Mouse (Mus musculus): ENCODE data around the gene Gm34653. TPM values are rescaled to one million over a fixed set of nuclear protein-coding genes. Genes with fewer than 3 reads are reported as not detected.

Gm34653 gene
- 0.08 TPM in 1 of 2 replicates, not detected in the other for polyA plus RNA-seq (2015; fragmentation: Nextera tagmentation; extraction: Ambion mirVana)

DNA sequence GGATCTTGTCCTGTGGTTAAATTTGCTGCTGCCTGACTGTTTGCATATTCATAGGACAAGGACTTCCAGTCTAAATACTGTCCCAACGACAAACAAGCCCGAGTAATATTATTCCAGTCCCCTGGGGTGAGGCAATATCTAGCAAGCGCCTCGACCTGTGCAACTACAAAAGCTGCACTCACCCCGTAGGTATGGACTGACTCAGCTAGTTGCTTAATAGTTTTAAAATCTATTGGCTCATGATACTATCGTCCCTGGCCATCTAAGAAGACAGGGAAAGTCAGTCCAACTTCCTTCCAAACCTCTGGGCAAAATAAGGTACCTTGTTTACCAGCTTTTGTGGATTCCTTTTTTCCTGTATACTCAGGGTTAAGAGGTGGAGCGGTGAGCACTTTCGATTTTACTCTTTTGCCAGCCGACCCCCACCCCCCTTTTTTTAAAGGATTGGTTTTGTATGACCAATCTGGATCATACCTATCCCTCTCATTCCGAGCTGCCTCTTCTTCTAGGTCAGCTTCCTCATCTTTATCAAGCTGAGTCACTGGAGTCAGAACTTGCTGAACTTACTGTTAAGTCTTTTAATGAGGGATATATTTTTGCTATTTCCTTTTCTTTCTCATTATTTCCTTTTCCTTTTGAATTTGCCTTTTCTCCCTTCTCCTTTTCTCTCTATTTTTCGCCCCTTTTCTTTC is at the start of gene Gm34653:
Gene Gm34653, plus strand, starts transcription at position 242 of the 692 bp plus-strand sequence.

DNA sequence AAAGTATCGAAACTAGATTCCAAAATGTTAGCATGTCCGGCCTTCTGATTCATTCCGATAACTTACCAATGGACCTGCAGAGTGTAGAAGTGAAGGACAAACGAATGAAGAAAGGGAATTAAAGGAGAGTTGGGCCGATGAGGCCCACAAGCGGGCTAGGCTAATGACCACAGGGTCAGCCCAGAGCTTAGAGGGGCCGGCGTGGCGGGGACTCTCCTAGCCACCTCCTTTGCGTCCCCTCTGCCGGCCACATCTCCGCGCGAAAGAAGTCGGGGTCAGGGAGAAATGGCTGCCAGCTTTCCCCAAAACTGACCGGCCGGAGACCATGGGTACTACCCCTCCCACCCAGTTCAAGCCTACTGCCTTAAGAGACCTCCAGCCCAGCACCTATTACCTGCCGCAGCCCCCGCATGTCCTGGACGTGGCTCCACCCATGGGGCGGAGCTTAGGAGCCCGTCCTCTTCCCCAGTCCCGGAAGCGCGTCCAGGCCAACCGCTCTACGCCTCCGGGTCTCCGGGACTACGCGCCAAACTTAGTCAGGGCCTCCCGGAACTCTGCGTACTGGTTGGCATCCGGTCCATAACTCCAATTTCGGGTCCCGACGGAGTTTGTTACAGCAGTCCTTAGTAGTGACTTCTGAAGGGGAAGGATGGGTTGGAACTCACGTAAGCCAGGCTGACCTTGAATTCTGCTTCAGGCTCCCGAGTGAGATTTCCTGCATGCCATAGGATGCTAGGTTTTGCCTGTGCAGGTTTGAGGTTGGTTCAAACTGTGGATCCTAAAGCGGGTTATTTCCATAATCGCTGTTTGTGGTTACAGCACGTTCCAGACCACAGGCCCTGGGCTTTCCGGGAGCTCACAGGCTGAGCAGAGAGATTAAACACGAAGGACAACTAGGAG is 33.2 kb upstream of the Gm34653 start, which contains the start of gene Rabepk:
Gene Rabepk, minus strand, starts transcription at position 556 of the 900 bp plus-strand sequence.

DNA sequence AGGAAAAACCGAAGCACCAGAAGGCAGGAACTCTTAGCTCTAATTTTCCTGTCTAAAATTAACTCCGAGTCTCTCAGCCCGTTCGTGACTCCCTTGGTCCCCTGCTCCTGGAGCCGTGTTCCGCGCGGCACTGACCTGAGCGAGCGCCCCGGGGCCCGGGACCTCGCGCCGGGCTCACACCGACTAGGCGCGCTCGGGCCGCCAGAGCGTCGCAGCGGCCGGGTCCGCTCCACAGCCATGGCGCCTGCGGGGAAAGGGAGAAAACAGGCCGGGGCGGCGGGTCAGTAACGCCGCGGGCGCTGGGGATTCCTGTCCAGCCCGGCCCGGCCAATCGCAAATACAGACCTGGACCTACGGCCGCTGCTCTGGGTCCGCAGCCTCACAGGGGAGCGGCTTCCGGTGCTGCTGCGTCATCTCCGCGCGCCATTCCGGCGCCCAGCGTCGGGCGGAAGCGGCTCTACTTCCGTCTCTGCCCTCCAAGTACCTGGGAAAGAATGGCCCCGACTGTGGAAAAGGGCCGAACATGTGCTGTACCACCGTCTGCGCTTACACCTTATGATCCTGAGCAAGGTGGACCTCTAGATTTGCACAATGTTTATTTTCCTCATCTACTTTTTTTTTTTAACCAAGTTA is 6.9 kb upstream of the Gm34653 start, which contains the start of gene Fbxw2:
Gene Fbxw2, minus strand, starts transcription at position 485 of the 633 bp plus-strand sequence.

DNA sequence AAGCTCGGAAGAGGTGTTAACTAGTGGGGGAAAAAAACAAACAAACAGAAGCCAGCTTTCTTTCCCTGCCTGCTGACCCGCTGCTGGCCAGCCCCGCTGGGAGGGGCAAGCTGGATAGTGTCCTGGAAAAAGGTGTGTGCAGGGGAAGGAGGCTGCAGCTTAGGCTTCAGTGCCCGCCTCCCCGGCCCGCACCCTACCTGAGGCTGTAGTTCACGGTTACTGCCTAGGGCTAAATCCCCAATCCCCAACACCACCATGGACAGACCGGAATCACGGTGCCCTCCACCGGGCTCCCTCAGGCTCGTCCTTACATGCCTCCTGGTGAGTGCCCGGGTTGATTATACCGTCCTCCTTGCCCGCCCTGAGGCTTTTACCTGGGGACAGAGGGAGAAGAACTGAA is 41.5 kb downstream of the Gm34653 start, which contains the start of gene Cutal:
Gene Cutal, plus strand, starts transcription at position 126 of the 400 bp plus-strand sequence.

DNA sequence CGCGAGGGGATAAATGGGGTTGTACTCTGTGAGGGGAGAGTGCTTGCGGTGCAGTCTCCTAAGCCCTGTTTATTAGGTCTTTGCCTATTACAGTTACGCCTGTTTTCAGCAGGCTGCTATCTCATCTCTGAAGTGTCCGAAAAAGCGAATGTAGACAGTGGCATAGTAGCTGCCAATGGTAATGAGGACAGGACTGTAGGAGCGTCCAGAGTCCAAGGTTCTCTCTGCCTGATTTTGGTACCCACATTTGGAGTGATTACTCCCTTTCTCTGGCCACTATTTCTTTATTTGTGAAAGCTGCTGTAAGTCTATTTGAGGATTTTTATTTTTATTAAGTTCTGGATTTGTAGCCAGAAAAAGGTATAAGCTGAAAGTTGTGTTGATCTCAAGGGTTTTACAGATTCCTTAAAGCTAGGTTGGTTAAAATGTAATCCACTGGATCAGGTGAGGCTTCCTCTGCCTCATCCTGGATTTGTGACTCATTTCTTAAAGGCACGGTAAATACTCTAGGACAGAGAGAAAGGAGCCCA is 42.1 kb downstream of the Gm34653 start, which contains the start of gene Psmd5:
Gene Psmd5, minus strand, starts transcription at position 153 of the 530 bp plus-strand sequence.

Other genes starting within 250 kb of the Gm34653 start
- 39.0 and 45.8 TPM in 2 replicates for gene Gapvd1, start 77.8 kb upstream of the Gm34653 start, polyA plus RNA-seq (2015; fragmentation: Nextera tagmentation; extraction: Ambion mirVana)
- 395 and 563 TPM in 2 replicates for gene Hspa5, start 61.0 kb upstream of the Gm34653 start, polyA plus RNA-seq (2015; fragmentation: Nextera tagmentation; extraction: Ambion mirVana)
- 41.5 and 42.2 TPM in 2 replicates for gene Rabepk, start 33.1 kb upstream of the Gm34653 start, polyA plus RNA-seq (2015; fragmentation: Nextera tagmentation; extraction: Ambion mirVana)
- gene Fbxw2, start 6.7 kb upstream of the Gm34653 start, polyA plus RNA-seq (2015; fragmentation: Nextera tagmentation; extraction: Ambion mirVana): 66.2 and 77.5 TPM in 2 replicates
- 0.63 and 1.4 TPM in 2 replicates for gene Cutal, start 41.4 kb downstream of the Gm34653 start, polyA plus RNA-seq (2015; fragmentation: Nextera tagmentation; extraction: Ambion mirVana)
- 72.3 and 87.7 TPM in 2 replicates for gene Psmd5, start 42.0 kb downstream of the Gm34653 start, polyA plus RNA-seq (2015; fragmentation: Nextera tagmentation; extraction: Ambion mirVana)
- 3.5 and 4.5 TPM in 2 replicates for gene Phf19, start 81.0 kb downstream of the Gm34653 start, polyA plus RNA-seq (2015; fragmentation: Nextera tagmentation; extraction: Ambion mirVana)
- 4.4 and 5.2 TPM in 2 replicates for gene Traf1, start 128.8 kb downstream of the Gm34653 start, polyA plus RNA-seq (2015; fragmentation: Nextera tagmentation; extraction: Ambion mirVana)
- 2.5 and 3.7 TPM in 2 replicates for gene Hc, start 228.4 kb downstream of the Gm34653 start, polyA plus RNA-seq (2015; fragmentation: Nextera tagmentation; extraction: Ambion mirVana)

All from adrenal gland, postnatal 0 days (tissue).